Mouse (Mus musculus): Measurements from ENCODE around the gene Rfng.
"Not testable (repeated sequence)": the region's sequence is repeated elsewhere in the genome, so short reads cannot be mapped to it uniquely, and the experiment has no call there.

Rfng gene

GRCm38 (mm10) chr11:120812068-120812467 is 28.1 kb upstream of the Rfng start:
- DNase-seq (ENCODE audit: low spot score): no peak

- no peak for DNase-seq (ENCODE audit: low spot score)
Measured at GRCm38 (mm10) chr11:120808010-120808409, 24.0 kb upstream of the Rfng start.

GRCm38 (mm10) chr11:120805375-120806298 is 21.6 kb upstream of the Rfng start:
- no peak for DNase-seq (ENCODE audit: low spot score)

GRCm38 (mm10) chr11:120804769-120805168 is 20.8 kb upstream of the Rfng start:
- no peak for DNase-seq (ENCODE audit: low spot score)

GRCm38 (mm10) chr11:120804274-120804673 is 20.3 kb upstream of the Rfng start:
- no peak for DNase-seq (ENCODE audit: low spot score)

- DNase-seq (ENCODE audit: low spot score): peak; percentile 76
Measured at GRCm38 (mm10) chr11:120800061-120800904, 16.3 kb upstream of the Rfng start.

GRCm38 (mm10) chr11:120799316-120799890 is 15.4 kb upstream of the Rfng start:
- DNase-seq (ENCODE audit: low spot score): no peak

GRCm38 (mm10) chr11:120798244-120798643 is 14.2 kb upstream of the Rfng start:
- DNase-seq (ENCODE audit: low spot score): no peak

- no peak for DNase-seq (ENCODE audit: low spot score)
Measured at GRCm38 (mm10) chr11:120796614-120796946, 12.6 kb upstream of the Rfng start.

GRCm38 (mm10) chr11:120795756-120796613 is 12.0 kb upstream of the Rfng start, which contains the start of gene Dus1l:
Dus1l (minus strand) TSS chr11:120796403.
- peak; percentile 94 for DNase-seq (ENCODE audit: low spot score)

- DNase-seq (ENCODE audit: low spot score): no peak
Measured at GRCm38 (mm10) chr11:120792652-120793051, 8.6 kb upstream of the Rfng start.

- DNase-seq (ENCODE audit: low spot score): no peak
Measured at GRCm38 (mm10) chr11:120789810-120790209, 5.8 kb upstream of the Rfng start.

- no peak for DNase-seq (ENCODE audit: low spot score)
Measured at GRCm38 (mm10) chr11:120789355-120789754, 5.3 kb upstream of the Rfng start.

GRCm38 (mm10) chr11:120788460-120788859 is 4.5 kb upstream of the Rfng start:
- DNase-seq (ENCODE audit: low spot score): not testable (repeated sequence)

GRCm38 (mm10) chr11:120785145-120785544 is 1.1 kb upstream of the Rfng start:
- no peak for DNase-seq (ENCODE audit: low spot score)

- no peak for DNase-seq (ENCODE audit: low spot score)
Measured at GRCm38 (mm10) chr11:120783426-120784063, 462 bp downstream of the Rfng start.

GRCm38 (mm10) chr11:120781361-120781760 is 2.6 kb downstream of the Rfng start:
- not testable (repeated sequence) for DNase-seq (ENCODE audit: low spot score)

GRCm38 (mm10) chr11:120779876-120780275 is 4.1 kb downstream of the Rfng start:
- DNase-seq (ENCODE audit: low spot score): no peak

- no peak for DNase-seq (ENCODE audit: low spot score)
Measured at GRCm38 (mm10) chr11:120777123-120777522, 6.9 kb downstream of the Rfng start.

GRCm38 (mm10) chr11:120775774-120776469 is 8.1 kb downstream of the Rfng start:
- DNase-seq (ENCODE audit: low spot score): peak; percentile 93
